Mouse (Mus musculus): Measurements from ENCODE around the gene Tctn1. TPM values are rescaled to one million over a fixed set of nuclear protein-coding genes. Genes with fewer than 3 reads are reported as not detected.

Gene Tctn1
- total RNA-seq, 2 experiments from 2014 or later, result 12.7 to 13.6 TPM

Other genes starting within 250 kb of the Tctn1 start
- gene Cux2, start 214.4 kb downstream of the Tctn1 start, total RNA-seq (2021), result 10 to 100 TPM; 36.4 to 39.4 TPM
- gene Myl2, start 163.5 kb downstream of the Tctn1 start, total RNA-seq (2021), result 1 to 10 TPM; 1.6 TPM
- gene Ccdc63, start 123.6 kb downstream of the Tctn1 start, total RNA-seq (2021), result 1 to 10 TPM in 1 of 2 experiments, under 1 TPM in 1; 0.74 to 2.2 TPM
- 100 to 1,000 TPM; 198 to 200 TPM for gene Ppp1cc, start 106.2 kb downstream of the Tctn1 start, total RNA-seq (2021)
- 1 to 10 TPM; 3.4 to 5.0 TPM for gene Hvcn1, start 57.7 kb downstream of the Tctn1 start, total RNA-seq (2021)
- 10 to 100 TPM; 34.8 to 35.3 TPM for gene Pptc7, start 19.9 kb upstream of the Tctn1 start, total RNA-seq (2021)
- 1 to 10 TPM; 3.9 to 4.1 TPM for gene Rad9b, start 89.8 kb upstream of the Tctn1 start, total RNA-seq (2021)
- 100 to 1,000 TPM; 219 to 224 TPM for gene Vps29, start 89.9 kb upstream of the Tctn1 start, total RNA-seq (2021)
- 10 to 100 TPM; 26.8 to 27.2 TPM for gene Gpn3, start 107.4 kb upstream of the Tctn1 start, total RNA-seq (2021)
- gene Fam216a, start 107.9 kb upstream of the Tctn1 start, total RNA-seq (2021), result 10 to 100 TPM; 75.9 to 80.7 TPM
- gene Arpc3, start 127.4 kb upstream of the Tctn1 start, total RNA-seq (2021), result 100 to 1,000 TPM; 300 to 318 TPM
- gene Anapc7, start 157.2 kb upstream of the Tctn1 start, total RNA-seq (2021), result 10 to 100 TPM; 32.7 to 33.2 TPM
- 100 to 1,000 TPM; 659 to 669 TPM for gene Atp2a2, start 237.8 kb upstream of the Tctn1 start, total RNA-seq (2021)

Measured in layer of hippocampus, postnatal 14 days (tissue).